Mouse (Mus musculus) small intestine, adult 2 months (tissue): ENCODE data around the gene Sycp3.

Source experiments
- CTCF ChIP-seq: fragments of 200-500 bp; IDR thresholded peaks from 2 replicates; pipeline ENCODE4 v1.5.1; 2012; ENCODE audit warnings: low read depth, mild to moderate bottlenecking, control low read depth, inconsistent platforms, low read length, moderate library complexity, mixed read lengths; ENCODE audit not compliant: insufficient replicate concordance, insufficient read length; ENCODE audit errors: extremely low read depth
- POLR2A ChIP-seq: fragments of 200-500 bp; IDR thresholded peaks from 2 replicates; pipeline ENCODE4 v1.6.1; 2012; ENCODE audit warnings: low read depth, mild to moderate bottlenecking, control low read depth, inconsistent platforms, low read length, moderate library complexity

DNA sequence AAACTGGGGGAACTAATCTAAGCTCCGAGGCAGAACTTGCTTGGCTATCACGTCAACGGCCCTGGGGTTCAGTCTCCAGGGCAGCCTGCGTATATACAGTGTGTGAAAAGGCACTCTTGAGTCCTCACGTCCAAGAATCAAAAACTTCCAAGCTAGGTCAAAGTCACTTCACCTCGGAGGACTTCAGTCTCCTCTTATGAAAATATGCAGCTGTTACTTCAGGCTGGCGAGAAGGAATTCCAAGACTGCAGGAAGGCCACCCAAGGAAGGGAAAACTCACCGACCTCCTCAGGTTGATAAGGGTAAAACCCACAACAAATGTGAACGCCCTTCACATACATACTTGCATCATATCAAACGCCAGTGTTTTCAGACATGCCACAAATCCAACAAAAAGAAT, 42.0 kb downstream of the Sycp3 start:
- no peak for TF ChIP-seq CTCF
- no peak for TF ChIP-seq POLR2A
